Mouse (Mus musculus): ENCODE data around the gene M6pr.

DNA sequence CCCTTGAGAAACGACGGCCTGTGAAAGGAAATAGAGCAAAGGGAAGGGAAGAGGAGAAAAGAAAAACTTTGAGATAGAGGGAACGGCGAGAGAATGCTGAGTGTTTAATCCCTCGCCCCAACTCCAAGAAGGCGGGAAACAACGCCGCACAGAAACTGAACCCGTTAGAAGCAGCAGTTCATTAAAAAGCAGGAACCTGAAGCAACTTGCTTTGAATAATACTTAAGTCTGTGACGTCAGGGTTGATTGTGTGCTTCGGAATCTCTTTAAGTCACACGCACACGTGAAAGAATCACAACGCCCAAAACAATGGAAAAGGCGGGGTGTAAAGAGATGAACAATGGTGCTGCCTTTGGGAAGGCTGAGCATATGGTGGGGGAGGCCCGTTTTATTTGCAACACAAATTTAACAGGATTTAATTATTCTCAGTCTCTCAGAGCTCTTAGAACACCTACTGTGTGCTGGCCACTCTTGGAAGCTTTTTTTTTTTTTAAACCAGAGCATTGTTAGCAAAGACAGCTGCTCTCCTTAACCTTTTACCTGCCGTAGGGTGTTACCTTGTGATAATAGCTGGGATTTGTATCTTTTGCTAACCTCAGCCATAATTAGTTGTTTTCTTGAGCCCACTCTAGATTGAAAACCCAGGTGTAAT, 32.0 kb downstream of the M6pr start, which contains the start of gene Phc1:
- no peak for TF ChIP-seq CTCF (IDR thresholded peaks at IDR 0.05; ENCODE audit: low read depth, low read length)
- no peak for TF ChIP-seq POLR2A (IDR thresholded peaks at IDR 0.05; ENCODE audit: extremely low read depth, insufficient read depth, low read length)

All from liver, adult 2 months (tissue).